Mouse (Mus musculus) bone marrow, adult 2 months (tissue): Measurements from ENCODE around the gene Lrfn1.

Experiments
- CTCF ChIP-seq: fragments of 200-500 bp; IDR thresholded peaks from 2 replicates; pipeline ENCODE4 v1.5.1; 2011; ENCODE audit warnings: low read length, control low read depth; ENCODE audit not compliant: control insufficient read depth, insufficient read depth
- POLR2A ChIP-seq: fragments of 200-500 bp; IDR thresholded peaks from 2 replicates; pipeline ENCODE4 v1.6.1; 2011; ENCODE audit warnings: low read depth, mild to moderate bottlenecking, control low read depth, low read length, borderline replicate concordance; ENCODE audit not compliant: control insufficient read depth

DNA sequence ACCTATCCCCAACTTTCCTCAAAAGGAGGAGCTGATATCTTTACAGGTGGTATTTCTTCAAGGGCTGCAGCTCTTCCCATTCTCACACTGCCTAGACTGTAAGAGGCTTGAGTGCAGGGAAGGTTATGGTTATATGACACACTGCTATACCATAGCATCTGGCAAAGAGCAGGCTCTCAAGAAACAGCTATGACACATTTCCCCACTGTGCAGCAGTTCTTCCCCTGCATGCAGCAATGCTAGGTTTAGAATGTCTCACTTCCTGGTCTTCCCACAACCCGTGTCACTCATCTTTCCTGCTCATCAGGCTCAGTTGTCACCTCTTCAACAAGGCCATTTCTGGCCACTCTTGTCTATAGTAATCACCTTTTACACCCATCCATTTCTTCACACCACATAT is 21.3 kb upstream of the Lrfn1 start:
- TF ChIP-seq POLR2A (no peak), CTCF (no peak)
